Mouse (Mus musculus) activated CD4-positive, CD25-positive, alpha-beta regulatory T cell, adult 9 weeks (primary cell): Measurements from ENCODE around the gene Edar. TPM values are rescaled to one million over a fixed set of nuclear protein-coding genes. Genes with fewer than 3 reads are reported as not detected.

Experiments
- polyA plus RNA-seq: library from polyadenylated mRNA; unstranded; fragments of 100-300 nt; shearing (Covaris generic); gene quantifications from one replicate; pipeline ENCODE4 v1.2.1, GENCODE M21; 2017

The Edar gene
- not detected for polyA plus RNA-seq

GRCm38 (mm10) chr10:58675533-58675932 is at the start of gene Edar:
Gene Edar, minus strand, starts transcription at chr10:58675654.

DNA sequence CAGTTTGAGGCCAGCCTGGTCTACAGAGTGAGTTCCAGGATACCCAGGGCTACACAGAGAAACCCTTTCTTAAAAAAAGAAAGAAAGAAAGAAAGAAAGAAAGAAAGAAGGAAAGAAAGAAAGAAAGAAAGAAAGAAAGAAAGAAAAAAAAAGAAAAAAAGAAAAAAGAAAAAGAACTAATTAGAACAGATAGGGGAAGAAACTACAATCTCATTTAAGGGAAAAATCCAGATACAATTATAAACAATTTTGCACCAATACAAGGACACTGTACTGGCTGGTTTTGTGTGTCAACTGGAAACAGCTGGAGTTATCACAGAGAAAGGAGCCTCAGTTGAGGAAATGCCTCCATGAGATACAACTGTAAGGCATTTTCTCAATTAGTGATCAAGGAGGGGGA is 42.7 kb upstream of the Edar start, which contains the start of gene Gm17542:
Gm17542 (minus strand) TSS at position 101 of the 400 bp plus-strand sequence.

Other genes with a start within 250 kb of the Edar start
- gene Ranbp2, start 228.7 kb downstream of the Edar start, polyA plus RNA-seq = 76.8 TPM
- 4.9 TPM for gene Ccdc138, start 177.7 kb downstream of the Edar start, polyA plus RNA-seq
- not detected for gene Gm17542, start 42.6 kb upstream of the Edar start, polyA plus RNA-seq
- not detected for gene Sh3rf3, start 137.7 kb upstream of the Edar start, polyA plus RNA-seq